Mouse (Mus musculus): ENCODE data around the gene Sdf4. TPM values are rescaled to one million over a fixed set of nuclear protein-coding genes. Genes with fewer than 3 reads are reported as not detected.

Gene Sdf4
- total and polyA plus RNA-seq, 3 experiments = 111 to 117 TPM; not detected in 1

DNA sequence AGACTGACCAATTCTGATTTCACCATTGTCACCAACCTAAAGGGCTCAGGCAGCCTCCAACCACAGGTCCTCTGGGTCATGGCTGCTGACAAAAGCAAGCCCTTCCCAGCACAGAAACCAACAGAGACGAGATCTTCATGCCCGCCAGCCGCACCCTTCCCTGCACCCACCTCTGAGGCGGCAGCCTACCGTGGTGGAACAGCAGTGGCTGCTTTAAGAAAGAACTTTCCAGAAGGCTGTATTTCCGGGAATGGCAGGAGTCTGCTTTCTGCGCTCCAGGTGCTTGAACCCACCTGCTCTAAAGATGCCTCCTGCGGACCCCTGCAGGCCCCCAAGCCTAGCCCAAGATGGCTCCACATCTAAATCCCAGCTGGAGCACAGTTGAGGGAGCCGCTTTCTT is 66.2 kb downstream of the Sdf4 start:
- no peaks in the 10 kb centered on the region for H3K9me3 ChIP-seq (replicated peaks; ENCODE audit: insufficient read depth, low read length)
- no peaks in the 10 kb centered on the region for H3K79me2 ChIP-seq (ENCODE audit: control insufficient read depth, insufficient read depth, low read length, poor library complexity)
- no peak for DNase-seq (ENCODE audit: low read depth, low spot score)
- no peaks in the 10 kb centered on the region for H3K4me1 ChIP-seq (ENCODE audit: control insufficient read depth in 1 of 2, insufficient read depth in 2 of 2, low read length in 2 of 2)
- H3K4me3 ChIP-seq (ENCODE audit: control insufficient read depth in 1 of 2, insufficient read depth in 1 of 2, low read depth in 2 of 2, low read length in 2 of 2) = no peak overlapping the region
- H3K36me3 ChIP-seq (ENCODE audit: control insufficient read depth in 1 of 2, insufficient read depth in 2 of 2, low read length in 2 of 2) = no peaks in the 10 kb centered on the region
- no peak overlapping the region for H3K9ac ChIP-seq (ENCODE audit: control insufficient read depth, low read depth, low read length, poor library complexity, severe bottlenecking)
- TF ChIP-seq GATA1 (IDR thresholded peaks at IDR 0.05; ENCODE audit: low read depth, low read length) = no peak
- no peak for TF ChIP-seq MAZ (IDR thresholded peaks at IDR 0.05; ENCODE audit: low read depth, low read length)
- no peak for TF ChIP-seq USF2 (IDR thresholded peaks at IDR 0.05; ENCODE audit: borderline replicate concordance in 1 of 2, insufficient read depth in 1 of 2, low read depth in 1 of 2, low read length in 2 of 2)
- no peak for TF ChIP-seq SIN3A (IDR thresholded peaks at IDR 0.05; ENCODE audit: low read length)
- TF ChIP-seq NRF1 (IDR thresholded peaks at IDR 0.05; ENCODE audit: insufficient read depth, low read depth, low read length, poor library complexity, severe bottlenecking) = no peak
- TF ChIP-seq E2F4 (IDR thresholded peaks at IDR 0.05; ENCODE audit: borderline replicate concordance, low read depth, low read length) = no peak
- no peak for TF ChIP-seq TCF12 (IDR thresholded peaks at IDR 0.05; ENCODE audit: low read depth, low read length)
- no peak for TF ChIP-seq SMC3 (IDR thresholded peaks at IDR 0.05; ENCODE audit: low read depth, low read length)
- no peak for TF ChIP-seq MAFK (IDR thresholded peaks at IDR 0.05; ENCODE audit: borderline replicate concordance, low read depth, low read length)
- no peak overlapping the region for H3K27ac ChIP-seq (ENCODE audit: control insufficient read depth, low read depth, low read length)
- H3K27me3 ChIP-seq (ENCODE audit: control insufficient read depth in 1 of 2, insufficient read depth in 2 of 2, low read length in 2 of 2) = peaks cover 3 to 8% of the 10 kb centered on the region in 2 experiments; a peak in 3 of 4 replicates

DNA sequence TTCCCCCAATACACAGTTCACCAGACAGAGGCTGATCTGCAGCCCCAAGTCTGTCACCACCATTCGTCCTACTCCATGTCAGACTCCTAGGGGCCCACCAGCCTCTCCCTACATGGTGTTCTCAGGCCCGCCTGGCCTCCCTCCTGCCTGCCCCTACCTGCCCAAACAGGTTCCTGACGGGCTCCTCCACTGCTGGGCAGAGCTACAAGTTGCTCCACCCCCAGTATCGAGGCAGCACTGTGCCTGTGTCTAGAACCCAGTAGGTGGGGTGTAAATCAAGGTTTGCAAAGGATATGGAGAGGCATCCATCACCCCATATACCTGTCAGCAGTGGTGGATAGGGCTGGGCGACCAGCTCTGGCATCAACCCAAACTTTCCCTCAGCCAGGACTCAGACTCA is 66.6 kb downstream of the Sdf4 start, which contains the start of gene Ttll10:
TSS of gene Ttll10 (minus strand) at position 154 of the 400 bp plus-strand sequence.
- no peak for DNase-seq (ENCODE audit: low read depth, low spot score)
- Histone ChIP-seq H3K9me3 (replicated peaks; ENCODE audit: insufficient read depth, low read length) (no peaks in the 10 kb centered on the region), H3K4me1 (ENCODE audit: control insufficient read depth in 1 of 2, insufficient read depth in 2 of 2, low read length in 2 of 2) (no peaks in the 10 kb centered on the region), H3K79me2 (ENCODE audit: control insufficient read depth, insufficient read depth, low read length, poor library complexity) (no peaks in the 10 kb centered on the region), H3K4me3 (ENCODE audit: control insufficient read depth in 1 of 2, insufficient read depth in 1 of 2, low read depth in 2 of 2, low read length in 2 of 2) (no peak within 1 kb of the TSS), H3K9ac (ENCODE audit: control insufficient read depth, low read depth, low read length, poor library complexity, severe bottlenecking) (no peak within 1 kb of the TSS), H3K36me3 (ENCODE audit: control insufficient read depth in 1 of 2, insufficient read depth in 2 of 2, low read length in 2 of 2) (no peaks in the 10 kb centered on the region), H3K27ac (ENCODE audit: control insufficient read depth, low read depth, low read length) (no peak within 1 kb of the TSS), H3K27me3 (ENCODE audit: control insufficient read depth in 1 of 2, insufficient read depth in 2 of 2, low read length in 2 of 2) (peaks cover 3 to 8% of the 10 kb centered on the region in 2 experiments; a peak in 3 of 4 replicates)
- TF ChIP-seq TBP (IDR thresholded peaks at IDR 0.05; ENCODE audit: low read depth, low read length) = no peak
- TF ChIP-seq HCFC1 (IDR thresholded peaks at IDR 0.05; ENCODE audit: low read depth, low read length) = no peak
- TF ChIP-seq POLR2AphosphoS5 (IDR thresholded peaks at IDR 0.05; ENCODE audit: borderline replicate concordance, low read depth, low read length) = no peak
- TF ChIP-seq GABPA (IDR thresholded peaks at IDR 0.05; ENCODE audit: low read depth, low read length) = no peak
- no peak for TF ChIP-seq POLR2A (IDR thresholded peaks at IDR 0.05; ENCODE audit: control insufficient read depth in 1 of 2, insufficient read depth in 1 of 2, low read depth in 1 of 2, low read length in 2 of 2, poor library complexity in 1 of 2)

DNA sequence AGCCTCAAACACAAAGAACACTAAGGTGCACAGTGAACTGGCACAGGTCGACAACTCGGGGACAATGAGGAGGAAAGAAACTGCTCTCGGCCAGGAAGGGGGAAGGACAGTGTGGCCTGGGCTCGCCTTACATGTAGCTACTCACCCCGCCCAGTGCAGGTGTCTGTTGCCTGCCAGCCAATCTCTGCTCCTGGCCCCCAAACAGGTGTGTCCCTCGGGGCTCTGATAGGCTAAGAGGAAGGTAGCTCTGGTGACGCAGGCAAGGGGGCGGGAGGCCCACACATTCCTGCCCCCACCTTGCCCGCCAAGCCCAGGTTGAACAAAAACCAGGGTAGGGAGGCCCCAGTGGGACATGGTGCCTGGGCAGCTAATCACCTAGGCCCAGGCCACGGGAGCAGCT is 67.0 kb downstream of the Sdf4 start:
- peaks cover 3 to 8% of the 10 kb centered on the region in 2 experiments; a peak in 3 of 4 replicates for H3K27me3 ChIP-seq (ENCODE audit: control insufficient read depth in 1 of 2, insufficient read depth in 2 of 2, low read length in 2 of 2)

More for the DNA sequence above, 67.0 kb downstream of the Sdf4 start:
- Histone ChIP-seq H3K27ac (ENCODE audit: control insufficient read depth, low read depth, low read length) (no peak overlapping the region), H3K9ac (ENCODE audit: control insufficient read depth, low read depth, low read length, poor library complexity, severe bottlenecking) (no peak overlapping the region), H3K36me3 (ENCODE audit: control insufficient read depth in 1 of 2, insufficient read depth in 2 of 2, low read length in 2 of 2) (no peaks in the 10 kb centered on the region), H3K9me3 (replicated peaks; ENCODE audit: insufficient read depth, low read length) (no peaks in the 10 kb centered on the region), H3K4me1 (ENCODE audit: control insufficient read depth in 1 of 2, insufficient read depth in 2 of 2, low read length in 2 of 2) (no peaks in the 10 kb centered on the region), H3K4me3 (ENCODE audit: control insufficient read depth in 1 of 2, insufficient read depth in 1 of 2, low read depth in 2 of 2, low read length in 2 of 2) (no peak overlapping the region), H3K79me2 (ENCODE audit: control insufficient read depth, insufficient read depth, low read length, poor library complexity) (no peaks in the 10 kb centered on the region)
- no peak for DNase-seq (ENCODE audit: low read depth, low spot score)
- no peak for TF ChIP-seq GATA1 (IDR thresholded peaks at IDR 0.05; ENCODE audit: low read depth, low read length)
- no peak for TF ChIP-seq MAX (IDR thresholded peaks at IDR 0.05; ENCODE audit: low read length)

Other genes starting within 250 kb of the Sdf4 start
- gene Atad3a, start 231.8 kb upstream of the Sdf4 start, total RNA-seq (2012; rRNA removed) = 198 and 220 TPM in 2 replicates
- gene Atad3a, start 231.8 kb upstream of the Sdf4 start, polyA plus RNA-seq (2012; ENCODE audit: insufficient read depth in 1 of 2, insufficient read length in 2 of 2, low read depth in 1 of 2, low replicate concordance in 2 of 2, missing spikeins in 1 of 2) = 100 to 1,000 TPM in 1 of 2 experiments, not detected in 1; 232 TPM
- gene Vwa1, start 218.2 kb upstream of the Sdf4 start, total RNA-seq (2012; rRNA removed) = 0.33 and 0.42 TPM in 2 replicates
- under 1 TPM in 1 of 2 experiments, not detected in 1; 0.33 TPM for gene Vwa1, start 218.2 kb upstream of the Sdf4 start, polyA plus RNA-seq (2012; ENCODE audit: insufficient read depth in 1 of 2, insufficient read length in 2 of 2, low read depth in 1 of 2, low replicate concordance in 2 of 2, missing spikeins in 1 of 2)
- gene Tmem88b, start 207.0 kb upstream of the Sdf4 start, total RNA-seq (2012; rRNA removed) = 0.10 and 0.19 TPM in 2 replicates
- gene Tmem88b, start 207.0 kb upstream of the Sdf4 start, polyA plus RNA-seq (2012; ENCODE audit: insufficient read depth in 1 of 2, insufficient read length in 2 of 2, low read depth in 1 of 2, low replicate concordance in 2 of 2, missing spikeins in 1 of 2) = under 1 TPM in 1 of 2 experiments, not detected in 1; 0.32 TPM
- 0.12 TPM in 1 of 2 replicates, not detected in the other for gene Ankrd65, start 202.4 kb upstream of the Sdf4 start, total RNA-seq (2012; rRNA removed)
- not detected for gene Ankrd65, start 202.4 kb upstream of the Sdf4 start, polyA plus RNA-seq (2012; ENCODE audit: insufficient read depth in 1 of 2, insufficient read length in 2 of 2, low read depth in 1 of 2, low replicate concordance in 2 of 2, missing spikeins in 1 of 2)
- gene Mrpl20, start 190.0 kb upstream of the Sdf4 start, total RNA-seq (2012; rRNA removed) = 301 and 346 TPM in 2 replicates
- 100 to 1,000 TPM in 1 of 2 experiments, not detected in 1; 336 TPM for gene Mrpl20, start 190.0 kb upstream of the Sdf4 start, polyA plus RNA-seq (2012; ENCODE audit: insufficient read depth in 1 of 2, insufficient read length in 2 of 2, low read depth in 1 of 2, low replicate concordance in 2 of 2, missing spikeins in 1 of 2)
- gene Ccnl2, start 180.4 kb upstream of the Sdf4 start, total RNA-seq (2012; rRNA removed) = 38.2 and 46.1 TPM in 2 replicates
- gene Ccnl2, start 180.4 kb upstream of the Sdf4 start, polyA plus RNA-seq (2012; ENCODE audit: insufficient read depth in 1 of 2, insufficient read length in 2 of 2, low read depth in 1 of 2, low replicate concordance in 2 of 2, missing spikeins in 1 of 2) = 100 to 1,000 TPM in 1 of 2 experiments, 10 to 100 TPM in 1; 48.6 to 103 TPM
- gene Aurkaip1, start 161.6 kb upstream of the Sdf4 start, total RNA-seq (2012; rRNA removed) = 153 and 166 TPM in 2 replicates
- gene Aurkaip1, start 161.6 kb upstream of the Sdf4 start, polyA plus RNA-seq (2012; ENCODE audit: insufficient read depth in 1 of 2, insufficient read length in 2 of 2, low read depth in 1 of 2, low replicate concordance in 2 of 2, missing spikeins in 1 of 2) = 100 to 1,000 TPM in 1 of 2 experiments, not detected in 1; 203 TPM
- not detected in 2 replicates for gene Mxra8, start 153.2 kb upstream of the Sdf4 start, total RNA-seq (2012; rRNA removed)
- under 1 TPM in 1 of 2 experiments, not detected in 1; 0.46 TPM for gene Mxra8, start 153.2 kb upstream of the Sdf4 start, polyA plus RNA-seq (2012; ENCODE audit: insufficient read depth in 1 of 2, insufficient read length in 2 of 2, low read depth in 1 of 2, low replicate concordance in 2 of 2, missing spikeins in 1 of 2)
- gene Dvl1, start 145.5 kb upstream of the Sdf4 start, total RNA-seq (2012; rRNA removed) = 43.4 and 56.8 TPM in 2 replicates
- gene Dvl1, start 145.5 kb upstream of the Sdf4 start, polyA plus RNA-seq (2012; ENCODE audit: insufficient read depth in 1 of 2, insufficient read length in 2 of 2, low read depth in 1 of 2, low replicate concordance in 2 of 2, missing spikeins in 1 of 2) = 10 to 100 TPM in 1 of 2 experiments, not detected in 1; 60.3 TPM
- gene Tas1r3, start 129.5 kb upstream of the Sdf4 start, total RNA-seq (2012; rRNA removed) = 0.52 and 0.62 TPM in 2 replicates
- gene Tas1r3, start 129.5 kb upstream of the Sdf4 start, polyA plus RNA-seq (2012; ENCODE audit: insufficient read depth in 1 of 2, insufficient read length in 2 of 2, low read depth in 1 of 2, low replicate concordance in 2 of 2, missing spikeins in 1 of 2) = 10 to 100 TPM in 1 of 2 experiments, 1 to 10 TPM in 1; 1.1 to 54.9 TPM
- gene Cptp, start 123.4 kb upstream of the Sdf4 start, total RNA-seq (2012; rRNA removed) = 10.9 and 14.0 TPM in 2 replicates
- gene Cptp, start 123.4 kb upstream of the Sdf4 start, polyA plus RNA-seq (2012; ENCODE audit: insufficient read depth in 1 of 2, insufficient read length in 2 of 2, low read depth in 1 of 2, low replicate concordance in 2 of 2, missing spikeins in 1 of 2) = 10 to 100 TPM in 1 of 2 experiments, not detected in 1; 22.6 TPM
- gene Ints11, start 123.3 kb upstream of the Sdf4 start, total RNA-seq (2012; rRNA removed) = 78.9 and 82.5 TPM in 2 replicates
- 10 to 100 TPM in 1 of 2 experiments, not detected in 1; 96.8 TPM for gene Ints11, start 123.3 kb upstream of the Sdf4 start, polyA plus RNA-seq (2012; ENCODE audit: insufficient read depth in 1 of 2, insufficient read length in 2 of 2, low read depth in 1 of 2, low replicate concordance in 2 of 2, missing spikeins in 1 of 2)
- gene Pusl1, start 101.1 kb upstream of the Sdf4 start, total RNA-seq (2012; rRNA removed) = 50.0 and 65.2 TPM in 2 replicates
- gene Pusl1, start 101.1 kb upstream of the Sdf4 start, polyA plus RNA-seq (2012; ENCODE audit: insufficient read depth in 1 of 2, insufficient read length in 2 of 2, low read depth in 1 of 2, low replicate concordance in 2 of 2, missing spikeins in 1 of 2) = 10 to 100 TPM in 1 of 2 experiments, not detected in 1; 68.4 TPM
- 17.6 and 24.5 TPM in 2 replicates for gene Acap3, start 101.0 kb upstream of the Sdf4 start, total RNA-seq (2012; rRNA removed)
- gene Acap3, start 101.0 kb upstream of the Sdf4 start, polyA plus RNA-seq (2012; ENCODE audit: insufficient read depth in 1 of 2, insufficient read length in 2 of 2, low read depth in 1 of 2, low replicate concordance in 2 of 2, missing spikeins in 1 of 2) = 10 to 100 TPM in 1 of 2 experiments, not detected in 1; 39.1 TPM
- 120 and 121 TPM in 2 replicates for gene Ube2j2, start 49.0 kb upstream of the Sdf4 start, total RNA-seq (2012; rRNA removed)
- 100 to 1,000 TPM in 1 of 2 experiments, not detected in 1; 172 TPM for gene Ube2j2, start 49.0 kb upstream of the Sdf4 start, polyA plus RNA-seq (2012; ENCODE audit: insufficient read depth in 1 of 2, insufficient read length in 2 of 2, low read depth in 1 of 2, low replicate concordance in 2 of 2, missing spikeins in 1 of 2)
- gene C1qtnf12, start 30.6 kb upstream of the Sdf4 start, total RNA-seq (2012; rRNA removed) = 1.2 and 1.8 TPM in 2 replicates
- 1 to 10 TPM in 1 of 2 experiments, not detected in 1; 2.9 TPM for gene C1qtnf12, start 30.6 kb upstream of the Sdf4 start, polyA plus RNA-seq (2012; ENCODE audit: insufficient read depth in 1 of 2, insufficient read length in 2 of 2, low read depth in 1 of 2, low replicate concordance in 2 of 2, missing spikeins in 1 of 2)
- 6.6 and 9.1 TPM in 2 replicates for gene B3galt6, start 223 bp upstream of the Sdf4 start, total RNA-seq (2012; rRNA removed)
- 1 to 10 TPM in 1 of 2 experiments, not detected in 1; 3.8 TPM for gene B3galt6, start 223 bp upstream of the Sdf4 start, polyA plus RNA-seq (2012; ENCODE audit: insufficient read depth in 1 of 2, insufficient read length in 2 of 2, low read depth in 1 of 2, low replicate concordance in 2 of 2, missing spikeins in 1 of 2)
- gene Tnfrsf4, start 21.0 kb downstream of the Sdf4 start, total RNA-seq (2012; rRNA removed) = 1.6 and 1.7 TPM in 2 replicates
- 1 to 10 TPM in 1 of 2 experiments, not detected in 1; 2.7 TPM for gene Tnfrsf4, start 21.0 kb downstream of the Sdf4 start, polyA plus RNA-seq (2012; ENCODE audit: insufficient read depth in 1 of 2, insufficient read length in 2 of 2, low read depth in 1 of 2, low replicate concordance in 2 of 2, missing spikeins in 1 of 2)
- 13.6 and 16.2 TPM in 2 replicates for gene Tnfrsf18, start 33.3 kb downstream of the Sdf4 start, total RNA-seq (2012; rRNA removed)
- 1 to 10 TPM in 1 of 2 experiments, not detected in 1; 9.3 TPM for gene Tnfrsf18, start 33.3 kb downstream of the Sdf4 start, polyA plus RNA-seq (2012; ENCODE audit: insufficient read depth in 1 of 2, insufficient read length in 2 of 2, low read depth in 1 of 2, low replicate concordance in 2 of 2, missing spikeins in 1 of 2)
- not detected in 2 replicates for gene Ttll10, start 66.5 kb downstream of the Sdf4 start, total RNA-seq (2012; rRNA removed)
- under 1 TPM in 1 of 2 experiments, not detected in 1; 0.11 TPM for gene Ttll10, start 66.5 kb downstream of the Sdf4 start, polyA plus RNA-seq (2012; ENCODE audit: insufficient read depth in 1 of 2, insufficient read length in 2 of 2, low read depth in 1 of 2, low replicate concordance in 2 of 2, missing spikeins in 1 of 2)
- 27.5 and 28.7 TPM in 2 replicates for gene 9430015G10Rik, start 117.1 kb downstream of the Sdf4 start, total RNA-seq (2012; rRNA removed)
- gene 9430015G10Rik, start 117.1 kb downstream of the Sdf4 start, polyA plus RNA-seq (2012; ENCODE audit: insufficient read depth in 1 of 2, insufficient read length in 2 of 2, low read depth in 1 of 2, low replicate concordance in 2 of 2, missing spikeins in 1 of 2) = 10 to 100 TPM in 1 of 2 experiments, not detected in 1; 52.9 TPM
- gene Rnf223, start 137.6 kb downstream of the Sdf4 start, total RNA-seq (2012; rRNA removed) = 0.65 TPM in 2 replicates
- 1 to 10 TPM in 1 of 2 experiments, not detected in 1; 2.5 TPM for gene Rnf223, start 137.6 kb downstream of the Sdf4 start, polyA plus RNA-seq (2012; ENCODE audit: insufficient read depth in 1 of 2, insufficient read length in 2 of 2, low read depth in 1 of 2, low replicate concordance in 2 of 2, missing spikeins in 1 of 2)
- 13.7 and 19.3 TPM in 2 replicates for gene Agrn, start 204.6 kb downstream of the Sdf4 start, total RNA-seq (2012; rRNA removed)
- 10 to 100 TPM in 1 of 2 experiments, not detected in 1; 43.0 TPM for gene Agrn, start 204.6 kb downstream of the Sdf4 start, polyA plus RNA-seq (2012; ENCODE audit: insufficient read depth in 1 of 2, insufficient read length in 2 of 2, low read depth in 1 of 2, low replicate concordance in 2 of 2, missing spikeins in 1 of 2)
- gene Isg15, start 207.9 kb downstream of the Sdf4 start, total RNA-seq (2012; rRNA removed) = 3.8 and 5.4 TPM in 2 replicates
- gene Isg15, start 207.9 kb downstream of the Sdf4 start, polyA plus RNA-seq (2012; ENCODE audit: insufficient read depth in 1 of 2, insufficient read length in 2 of 2, low read depth in 1 of 2, low replicate concordance in 2 of 2, missing spikeins in 1 of 2) = 1 to 10 TPM in 1 of 2 experiments, not detected in 1; 4.8 TPM
- 1.9 and 3.2 TPM in 2 replicates for gene AW011738, start 210.4 kb downstream of the Sdf4 start, total RNA-seq (2012; rRNA removed)
- gene AW011738, start 210.4 kb downstream of the Sdf4 start, polyA plus RNA-seq (2012; ENCODE audit: insufficient read depth in 1 of 2, insufficient read length in 2 of 2, low read depth in 1 of 2, low replicate concordance in 2 of 2, missing spikeins in 1 of 2) = 1 to 10 TPM in 1 of 2 experiments, not detected in 1; 3.8 TPM
- 0.10 and 0.19 TPM in 2 replicates for gene Perm1, start 223.0 kb downstream of the Sdf4 start, total RNA-seq (2012; rRNA removed)
- 1 to 10 TPM in 1 of 2 experiments, not detected in 1; 1.8 TPM for gene Perm1, start 223.0 kb downstream of the Sdf4 start, polyA plus RNA-seq (2012; ENCODE audit: insufficient read depth in 1 of 2, insufficient read length in 2 of 2, low read depth in 1 of 2, low replicate concordance in 2 of 2, missing spikeins in 1 of 2)
- 9.4 and 11.8 TPM in 2 replicates for gene Plekhn1, start 242.0 kb downstream of the Sdf4 start, total RNA-seq (2012; rRNA removed)
- gene Plekhn1, start 242.0 kb downstream of the Sdf4 start, polyA plus RNA-seq (2012; ENCODE audit: insufficient read depth in 1 of 2, insufficient read length in 2 of 2, low read depth in 1 of 2, low replicate concordance in 2 of 2, missing spikeins in 1 of 2) = 10 to 100 TPM in 1 of 2 experiments, not detected in 1; 20.0 TPM
- 164 and 172 TPM in 2 replicates for gene Noc2l, start 243.1 kb downstream of the Sdf4 start, total RNA-seq (2012; rRNA removed)
- 100 to 1,000 TPM; 122 to 234 TPM for gene Noc2l, start 243.1 kb downstream of the Sdf4 start, polyA plus RNA-seq (2012; ENCODE audit: insufficient read depth in 1 of 2, insufficient read length in 2 of 2, low read depth in 1 of 2, low replicate concordance in 2 of 2, missing spikeins in 1 of 2)

Measured in MEL (cell line).